ENCODE assay signal across 24 mouse cellular contexts in genomic region chr9:24285419-24285818, GRCm38 (mm10).
DNase-seq lines count a peak whose midpoint lies in the region; ATAC-seq and TF ChIP-seq lines count a peak whose summit lies in the region.
"Had no signal": no experiment of that assay in that cellular context is flagged by ENCODE, and none has a peak within 500 bp of the region (broad histone marks: within the 10 kb centered on the region; RNA-seq: fewer than 3 reads in every experiment).

No protein-coding gene starts in this region.

- no peaks in the 10 kb centered on the region for H3K36me3 ChIP-seq in forebrain, embryonic 16.5 days (ENCODE audit: control insufficient read depth, insufficient read depth)
- no peaks in the 10 kb centered on the region for H3K36me3 ChIP-seq in forebrain, embryonic 11.5 days (ENCODE audit: control insufficient read depth, insufficient read depth, low read length)
- peaks cover 0 to 43% of the 10 kb centered on the region in 2 experiments; a peak in 2 of 4 replicates for H3K36me3 ChIP-seq in MEL (ENCODE audit: control insufficient read depth in 1 of 2, insufficient read depth in 2 of 2, low read length in 2 of 2)
- H3K36me3 ChIP-seq: embryonic facial prominence, embryonic 13.5 days; embryonic facial prominence, embryonic 15.5 days; forebrain, embryonic 10.5 days; G1E had no signal

- no peaks in the 10 kb centered on the region for H3K9me3 ChIP-seq in forebrain, embryonic 16.5 days (ENCODE audit: control insufficient read depth, low read length)
- H3K9me3 ChIP-seq in forebrain, embryonic 11.5 days (ENCODE audit: control insufficient read depth, low read length): no peaks in the 10 kb centered on the region
- H3K9me3 ChIP-seq in MEL (replicated peaks; ENCODE audit: insufficient read depth, low read length): no peaks in the 10 kb centered on the region
- H3K9me3 ChIP-seq: embryonic facial prominence, embryonic 13.5 days; embryonic facial prominence, embryonic 15.5 days; forebrain, embryonic 10.5 days; forebrain, embryonic 13.5 days had no signal

- H3K4me2 ChIP-seq in forebrain, embryonic 16.5 days (ENCODE audit: low read length): no peak overlapping the region
- no peak overlapping the region for H3K4me2 ChIP-seq in forebrain, embryonic 11.5 days (ENCODE audit: low read depth, low read length, severe bottlenecking)
- H3K4me2 ChIP-seq: embryonic facial prominence, embryonic 13.5 days; embryonic facial prominence, embryonic 15.5 days; forebrain, embryonic 13.5 days had no signal

- H3K4me1 ChIP-seq in forebrain, embryonic 16.5 days (replicated peaks; ENCODE audit: control insufficient read depth, insufficient read depth, low read length): peaks cover 14% of the 10 kb centered on the region
- H3K4me1 ChIP-seq in forebrain, embryonic 11.5 days (replicated peaks; ENCODE audit: control insufficient read depth, insufficient read depth, low read length): no peaks in the 10 kb centered on the region
- peaks cover 27 to 36% of the 10 kb centered on the region in 2 experiments for H3K4me1 ChIP-seq in MEL (ENCODE audit: control insufficient read depth in 1 of 2, insufficient read depth in 2 of 2, low read length in 2 of 2)
- H3K4me1 ChIP-seq: embryonic facial prominence, embryonic 13.5 days; embryonic facial prominence, embryonic 15.5 days; forebrain, embryonic 10.5 days; forebrain, embryonic 13.5 days had no signal

- peak; percentile 11 to 34; a peak in 1 of 4 replicates for TF ChIP-seq EP300 in MEL (IDR thresholded peaks at IDR 0.05; ENCODE audit: low read depth in 1 of 2, low read length in 2 of 2)

- no peak overlapping the region for H3K4me3 ChIP-seq in forebrain, embryonic 16.5 days (replicated peaks; ENCODE audit: low read length)
- H3K4me3 ChIP-seq in forebrain, embryonic 11.5 days (ENCODE audit: low read depth, low read length): no peak overlapping the region
- H3K4me3 ChIP-seq in left cerebral cortex, adult 2 months: no peak overlapping the region
- H3K4me3 ChIP-seq in MEL (ENCODE audit: control insufficient read depth in 1 of 2, insufficient read depth in 1 of 2, low read depth in 2 of 2, low read length in 2 of 2): no peak overlapping the region
- H3K4me3 ChIP-seq in layer of hippocampus, adult 2 months: no peak overlapping the region
- H3K4me3 ChIP-seq: embryonic facial prominence, embryonic 13.5 days; embryonic facial prominence, embryonic 15.5 days; erythroblast, embryonic 14.5 days; forebrain, embryonic 10.5 days; forebrain, embryonic 13.5 days had no signal

- DNase-seq in forebrain, embryonic 11.5 days (ENCODE audit: low spot score): no peak
- no peak for DNase-seq in left cerebral cortex, adult 2 months (ENCODE audit: extremely low spot score in 1 of 2, low spot score in 2 of 2)
- no peak for DNase-seq in left cerebral cortex, adult 8-10 months (ENCODE audit: low spot score in 2 of 2)
- DNase-seq in MEL (ENCODE audit: low read depth, low spot score): peak; percentile 24
- no peak for DNase-seq in layer of hippocampus, adult 2 months (ENCODE audit: low spot score in 2 of 2)
- DNase-seq: adrenal gland, adult 2 months; adrenal gland, postnatal 10 days; adrenal gland, postnatal 25 days; cerebellum, adult 11 months; cerebellum, adult 18-20 months; cerebellum, adult 8-10 months; cerebellum, adult 9-11 months; cerebellum, postnatal 14 days; cerebellum, postnatal 36 days; embryo, embryonic 11 days had no signal

- TF ChIP-seq CTCF in left cerebral cortex, adult 2 months (IDR thresholded peaks at IDR 0.05): no peak
- no peak for TF ChIP-seq CTCF in MEL (IDR thresholded peaks at IDR 0.05 in 2 of 3, conservative IDR thresholded peaks at IDR 0.05 in 1 of 3; ENCODE audit: control insufficient read depth in 1 of 3, insufficient read depth in 1 of 3, low read depth in 2 of 3, low read length in 3 of 3, poor library complexity in 1 of 3, severe bottlenecking in 1 of 3)
- no peak for TF ChIP-seq CTCF in layer of hippocampus, adult 2 months (conservative IDR thresholded peaks at IDR 0.05)

- no peaks in the 10 kb centered on the region for H3K27me3 ChIP-seq in forebrain, embryonic 16.5 days (replicated peaks; ENCODE audit: control insufficient read depth, insufficient read depth, low read length)
- H3K27me3 ChIP-seq in forebrain, embryonic 11.5 days (ENCODE audit: control insufficient read depth, insufficient read depth, low read length): no peaks in the 10 kb centered on the region
- no peaks in the 10 kb centered on the region for H3K27me3 ChIP-seq in MEL (ENCODE audit: control insufficient read depth in 1 of 2, insufficient read depth in 2 of 2, low read length in 2 of 2)
- H3K27me3 ChIP-seq: CH12.LX; embryonic facial prominence, embryonic 13.5 days; embryonic facial prominence, embryonic 15.5 days; forebrain, embryonic 13.5 days had no signal

- no peak overlapping the region for H3K9ac ChIP-seq in forebrain, embryonic 16.5 days (replicated peaks; ENCODE audit: low read depth, low read length)
- no peak overlapping the region for H3K9ac ChIP-seq in forebrain, embryonic 11.5 days (ENCODE audit: low read length)
- no peak overlapping the region for H3K9ac ChIP-seq in MEL (ENCODE audit: control insufficient read depth, low read depth, low read length, poor library complexity, severe bottlenecking)
- H3K9ac ChIP-seq: embryonic facial prominence, embryonic 13.5 days; embryonic facial prominence, embryonic 15.5 days; forebrain, embryonic 13.5 days had no signal

- TF ChIP-seq RAD21 in MEL (IDR thresholded peaks at IDR 0.05; ENCODE audit: low read depth, low read length): no peak

- peak overlapping the region; percentile 48 for H3K27ac ChIP-seq in forebrain, embryonic 16.5 days (ENCODE audit: low read length)
- H3K27ac ChIP-seq in forebrain, embryonic 11.5 days (ENCODE audit: low read depth, low read length): no peak overlapping the region
- H3K27ac ChIP-seq in left cerebral cortex, adult 2 months: peak overlapping the region; percentile 69
- no peak overlapping the region for H3K27ac ChIP-seq in MEL (ENCODE audit: control insufficient read depth, low read depth, low read length)
- no peak overlapping the region for H3K27ac ChIP-seq in layer of hippocampus, adult 2 months
- H3K27ac ChIP-seq: embryonic facial prominence, embryonic 13.5 days; embryonic facial prominence, embryonic 15.5 days; forebrain, embryonic 10.5 days; forebrain, embryonic 13.5 days had no signal

- intact Hi-C loops in left cerebral cortex, adult 2 months (cut with DNase I): no loop called here

- WGBS in forebrain, embryonic 16.5 days: 94% methylated on average over 5 of the region's 5 CpGs
- WGBS in forebrain, embryonic 11.5 days: 88% methylated on average over 5 of the region's 5 CpGs

- no peak for ATAC-seq in forebrain, embryonic 16.5 days
- no peak for ATAC-seq in forebrain, embryonic 11.5 days (replicated peaks; ENCODE audit: low FRiP score)
- ATAC-seq: CD4-positive, CD25-positive, alpha-beta regulatory T cell, adult 4 months; forebrain, embryonic 13.5 days had no signal

- TF ChIP-seq POLR2A in MEL (IDR thresholded peaks at IDR 0.05; ENCODE audit: control insufficient read depth in 1 of 2, insufficient read depth in 1 of 2, low read depth in 1 of 2, low read length in 2 of 2, poor library complexity in 1 of 2): no peak

- no peaks in the 10 kb centered on the region for H3K79me2 ChIP-seq in MEL (ENCODE audit: control insufficient read depth, insufficient read depth, low read length, poor library complexity)

TF ChIP-seq in MEL, 35 proteins besides CTCF, POLR2A, EP300 and RAD21:
- TF ChIP-seq USF1 (IDR thresholded peaks at IDR 0.05; ENCODE audit: low read depth, low read length) (peak; percentile 60; the same call in 1 of the 2 replicates), RCOR1 (IDR thresholded peaks at IDR 0.05; ENCODE audit: low read depth, low read length) (peak; percentile 38; the same call in 1 of the 2 replicates), MYC (IDR thresholded peaks at IDR 0.05; ENCODE audit: low read depth, low read length) (0 out of 2 replicates have a peak, but pooled peaks have one; percentile 25), ELF1 (IDR thresholded peaks at IDR 0.05; ENCODE audit: low read depth, low read length) (no peak), MEF2A (IDR thresholded peaks at IDR 0.05; ENCODE audit: extremely low read depth, insufficient replicate concordance, low read depth, low read length, poor library complexity, severe bottlenecking) (no peak), MAFK (IDR thresholded peaks at IDR 0.05; ENCODE audit: borderline replicate concordance, low read depth, low read length) (no peak), MXI1 (IDR thresholded peaks at IDR 0.05; ENCODE audit: low read depth, low read length) (no peak), NELFE (IDR thresholded peaks at IDR 0.05; ENCODE audit: low read depth, low read length) (0 out of 2 replicates have a peak, but pooled peaks have one; percentile 9), ZC3H11A (IDR thresholded peaks at IDR 0.05; ENCODE audit: low read depth, low read length) (no peak)

Comparison
In these comparisons a context has a peak if more than half of its experiments do, and no peak if none do; other contexts are left out.
1. H3K27ac ChIP-seq: peak in forebrain, embryonic 16.5 days (single experiment) and left cerebral cortex, adult 2 months (single experiment); none in forebrain, embryonic 11.5 days (single experiment), MEL (single experiment) and layer of hippocampus, adult 2 months (single experiment).